15 mouse cellular contexts compared by ENCODE assay signal in the genomic region with DNA sequence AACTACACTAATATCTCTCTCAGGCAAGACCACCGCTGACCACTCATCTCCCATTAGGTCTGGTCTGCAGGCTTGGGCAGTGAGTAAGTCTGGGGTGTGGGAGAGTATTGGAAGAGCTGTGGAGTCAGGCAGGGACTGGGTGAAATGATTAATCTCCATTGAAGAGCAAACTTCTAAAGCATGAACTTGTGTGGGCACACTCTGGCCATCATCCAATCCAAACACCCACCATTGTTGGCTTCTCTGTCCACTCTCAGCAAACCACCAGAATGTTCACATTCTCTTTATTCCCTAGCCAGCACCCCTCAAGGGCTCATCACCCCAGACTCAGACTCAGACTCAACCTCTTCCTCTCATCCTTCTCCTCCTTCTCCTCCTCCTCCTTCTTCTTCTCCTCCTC.
"Had no signal": no experiment of that assay in that cellular context is flagged by ENCODE, and none has a peak within 500 bp of the region (broad histone marks: within the 10 kb centered on the region; RNA-seq: fewer than 3 reads in every experiment).

No protein-coding gene starts in this region.

- H3K9ac ChIP-seq: intestine, embryonic 15.5 days; kidney, embryonic 15.5 days; midbrain, embryonic 13.5 days; neural tube, embryonic 15.5 days had no signal

- H3K27ac ChIP-seq: intestine, embryonic 15.5 days; kidney, embryonic 15.5 days; limb, embryonic 10.5 days; midbrain, embryonic 13.5 days; neural tube, embryonic 15.5 days had no signal

- H3K4me3 ChIP-seq: intestine, embryonic 15.5 days; kidney, embryonic 15.5 days; limb, embryonic 10.5 days; midbrain, embryonic 13.5 days; myocyte; neural tube, embryonic 15.5 days had no signal

- H3K4me1 ChIP-seq: neural tube, embryonic 15.5 days had no signal

- DNase-seq: kidney, adult 18-20 months; kidney, postnatal 14 days; lung, adult 2 months; lung, postnatal 36 days; right cerebral cortex, adult 18-20 months; right cerebral cortex, postnatal 25 days; thymus, adult 18-20 months; thymus, postnatal 14 days had no signal

- H3K27me3 ChIP-seq: intestine, embryonic 15.5 days; kidney, embryonic 15.5 days; neural tube, embryonic 15.5 days had no signal

- H3K36me3 ChIP-seq: intestine, embryonic 15.5 days; kidney, embryonic 15.5 days; midbrain, embryonic 13.5 days; neural tube, embryonic 15.5 days had no signal

- H3K9me3 ChIP-seq: intestine, embryonic 15.5 days; limb, embryonic 10.5 days; neural tube, embryonic 15.5 days had no signal

- H3K4me2 ChIP-seq: intestine, embryonic 15.5 days; kidney, embryonic 15.5 days; midbrain, embryonic 13.5 days; neural tube, embryonic 15.5 days had no signal

- ATAC-seq: intestine, embryonic 15.5 days; lung, postnatal 0 days; midbrain, embryonic 13.5 days had no signal
